Mouse (Mus musculus) G1E (cell line): Measurements from ENCODE around the gene Gba.

Experiments
- CTCF ChIP-seq: IDR thresholded peaks from 2 replicates; pipeline ENCODE4 v1.5.1; 2012; ENCODE audit warnings: low read depth, low read length, inconsistent platforms, mixed read lengths
- POLR2AphosphoS5 ChIP-seq: IDR thresholded peaks from 2 replicates; pipeline ENCODE4 v1.6.1; 2012; ENCODE audit warnings: low read depth, low read length, inconsistent platforms; ENCODE audit not compliant: insufficient replicate concordance

DNA sequence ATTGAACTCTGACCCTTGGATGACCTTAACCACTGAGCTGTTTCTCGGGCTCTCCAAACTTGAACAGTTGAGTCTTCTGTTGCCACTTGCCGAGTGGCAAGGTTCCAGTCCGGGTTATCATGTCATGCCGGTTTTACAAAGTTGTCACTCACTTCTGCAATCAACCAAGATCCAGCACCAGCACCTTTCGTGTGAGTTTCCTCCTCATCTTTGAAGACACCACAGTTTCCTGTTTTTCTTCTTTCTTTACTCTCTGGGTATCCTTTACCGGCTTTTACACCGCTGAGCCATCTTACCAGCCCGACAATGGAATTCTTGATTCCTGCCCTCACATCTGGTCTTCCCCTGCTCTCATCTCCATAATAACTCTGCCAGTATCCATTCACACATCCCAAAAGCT lies 12.3 kb upstream of the Gba start:
- TF ChIP-seq CTCF = no peak
- TF ChIP-seq POLR2AphosphoS5 = no peak
